Mouse (Mus musculus) neural tube, embryonic 14.5 days (tissue): Measurements from ENCODE around the gene Tmem72. TPM values are rescaled to one million over a fixed set of nuclear protein-coding genes. Genes with fewer than 3 reads are reported as not detected.

Experiments used
- ATAC-seq: fragments of 200-750 bp; cut with Nextera tagmentation; 2 replicates; pipeline ENCODE4 v1.8.0; 2017; ENCODE audit warnings: low read depth, mild to moderate bottlenecking, moderate TSS enrichment, moderate library complexity
- H3K27ac ChIP-seq: fragments of 300-500 bp; sonication (generic); 2 replicates; pipeline ENCODE4 v1.5.1; 2014; ENCODE audit warnings: low read depth, mild to moderate bottlenecking, control low read depth, low read length, moderate library complexity, mixed read lengths
- H3K27me3 ChIP-seq: fragments of 300-500 bp; sonication (generic); 2 replicates; pipeline ENCODE4 v1.6.1; 2014; ENCODE audit warnings: low read length; ENCODE audit not compliant: control insufficient read depth, insufficient read depth
- H3K36me3 ChIP-seq: fragments of 300-500 bp; sonication (generic); 2 replicates; pipeline ENCODE4 v1.6.1; 2014; ENCODE audit warnings: low read length, mixed read lengths; ENCODE audit not compliant: control insufficient read depth, insufficient read depth
- H3K4me1 ChIP-seq: fragments of 300-500 bp; sonication (generic); 2 replicates; pipeline ENCODE4 v1.6.1; 2014; ENCODE audit warnings: low read length; ENCODE audit not compliant: control insufficient read depth, insufficient read depth
- H3K4me2 ChIP-seq: fragments of 300-500 bp; sonication (generic); 2 replicates; pipeline ENCODE4 v1.6.1; 2014; ENCODE audit warnings: mild to moderate bottlenecking, low read depth, low read length, control low read depth
- H3K4me3 ChIP-seq: fragments of 300-500 bp; sonication (generic); 2 replicates; pipeline ENCODE4 v1.5.1; 2014; ENCODE audit warnings: low read depth, low read length, control low read depth, mixed read lengths
- H3K9ac ChIP-seq: fragments of 300-500 bp; sonication (generic); replicated peaks from 2 replicates; pipeline ENCODE4 v1.6.1; 2014; ENCODE audit warnings: low read depth, mild to moderate bottlenecking, control low read depth, low read length, mixed read lengths
- H3K9me3 ChIP-seq: fragments of 300-500 bp; sonication (generic); 2 replicates; pipeline ENCODE4 v1.6.1; 2016; ENCODE audit warnings: low read length; ENCODE audit not compliant: control insufficient read depth
- WGBS: fragments of 180-500 bp; shearing (Covaris S2); extraction: QIAGEN DNeasy Blood & Tissue Kit; methylation state at CpG from one replicate; pipeline ENCODE4 v1.1.7; 2014; 5-methylcytosine and 5-hydroxymethylcytosine counted together
- polyA plus RNA-seq: library from polyadenylated mRNA; unstranded; fragments of >200 nt; fragmentation: Nextera tagmentation; extraction: Ambion mirVana; gene quantifications from 2 replicates; pipeline ENCODE4 v1.2.1, GENCODE M21; 2014

Gene Tmem72
- polyA plus RNA-seq, 1 experiment from 2014 or later = 0.09 TPM

DNA sequence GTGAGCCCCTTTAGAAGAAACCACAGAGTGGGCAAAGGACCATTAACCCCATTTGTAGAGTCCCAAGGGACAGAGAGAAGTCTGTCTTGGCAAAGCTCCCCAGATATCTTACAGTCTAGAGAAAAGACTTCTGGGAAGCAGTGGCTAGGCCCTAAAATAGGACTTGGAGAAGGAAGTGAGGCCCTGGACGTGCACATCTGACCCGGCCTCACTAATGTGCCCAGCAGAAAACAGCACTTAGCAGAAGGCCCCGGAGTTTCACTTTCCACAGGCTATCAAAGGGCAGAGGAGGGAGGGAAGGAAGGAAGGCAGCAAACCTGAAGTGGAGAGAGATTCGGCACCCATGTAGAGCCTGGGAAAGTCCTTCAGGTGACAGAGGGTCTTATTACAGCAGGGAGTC, 2.2 kb upstream of the Tmem72 start:
- ATAC-seq = no peak
- Histone ChIP-seq H3K4me3 (no peak overlapping the region), H3K4me2 (no peak overlapping the region), H3K27ac (no peak overlapping the region), H3K36me3 (no peaks in the 10 kb centered on the region), H3K4me1 (no peaks in the 10 kb centered on the region), H3K9me3 (no peaks in the 10 kb centered on the region), H3K9ac (no peak overlapping the region), H3K27me3 (no peaks in the 10 kb centered on the region)
- 93% methylated on average over 4 of the region's 4 CpGs for WGBS

DNA sequence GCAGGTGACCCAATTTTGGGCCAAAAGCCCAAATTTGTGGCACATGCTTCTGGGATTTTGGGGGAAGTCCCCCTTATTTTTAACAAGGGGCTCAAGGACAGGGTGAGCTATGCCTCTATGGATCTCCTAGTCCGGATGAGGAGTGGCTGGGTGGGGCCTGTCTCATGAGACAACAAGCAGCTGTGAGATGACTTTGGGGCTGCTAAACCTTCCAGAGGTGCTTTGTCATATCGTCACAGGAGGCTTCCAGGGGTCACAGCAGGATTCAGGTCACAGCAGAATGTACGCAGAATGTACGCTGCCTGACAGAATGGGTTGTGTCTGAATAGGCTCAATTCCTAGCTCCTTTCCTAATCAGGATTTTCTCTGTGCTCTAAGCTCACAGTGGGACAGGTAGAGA, 1.6 kb upstream of the Tmem72 start:
- H3K36me3 ChIP-seq = no peaks in the 10 kb centered on the region
- no peak overlapping the region for H3K4me2 ChIP-seq
- WGBS = 84% methylated on average over 4 of the region's 4 CpGs
- H3K9ac ChIP-seq = no peak overlapping the region
- H3K4me1 ChIP-seq = no peaks in the 10 kb centered on the region
- H3K4me3 ChIP-seq = no peak overlapping the region
- H3K9me3 ChIP-seq = no peaks in the 10 kb centered on the region
- no peaks in the 10 kb centered on the region for H3K27me3 ChIP-seq
- H3K27ac ChIP-seq = no peak overlapping the region
- no peak for ATAC-seq

DNA sequence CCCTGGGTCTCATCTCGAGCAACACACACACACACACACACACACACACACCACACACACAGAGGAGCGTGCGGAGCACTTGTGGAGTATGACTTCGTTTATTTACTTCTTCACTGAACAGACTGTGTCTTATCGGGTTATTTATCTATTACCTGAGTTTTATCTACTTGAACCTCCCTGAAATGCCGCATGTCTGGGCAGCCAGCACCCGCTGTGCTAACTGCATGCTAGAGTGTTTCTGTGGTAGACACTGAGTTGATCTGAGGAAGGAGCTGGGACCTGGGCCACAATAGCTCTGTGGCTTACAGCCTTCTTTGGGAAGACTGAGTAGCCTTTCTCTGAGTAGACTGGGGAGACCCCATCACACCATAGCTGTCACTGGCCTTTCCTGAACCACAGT, 1.1 kb upstream of the Tmem72 start:
- Histone ChIP-seq H3K9ac (no peak overlapping the region), H3K4me1 (no peaks in the 10 kb centered on the region), H3K4me3 (no peak overlapping the region), H3K9me3 (no peaks in the 10 kb centered on the region), H3K27me3 (no peaks in the 10 kb centered on the region), H3K27ac (no peak overlapping the region), H3K36me3 (no peaks in the 10 kb centered on the region), H3K4me2 (no peak overlapping the region)
- 93% methylated on average over 7 of the region's 7 CpGs for WGBS
- no peak for ATAC-seq

DNA sequence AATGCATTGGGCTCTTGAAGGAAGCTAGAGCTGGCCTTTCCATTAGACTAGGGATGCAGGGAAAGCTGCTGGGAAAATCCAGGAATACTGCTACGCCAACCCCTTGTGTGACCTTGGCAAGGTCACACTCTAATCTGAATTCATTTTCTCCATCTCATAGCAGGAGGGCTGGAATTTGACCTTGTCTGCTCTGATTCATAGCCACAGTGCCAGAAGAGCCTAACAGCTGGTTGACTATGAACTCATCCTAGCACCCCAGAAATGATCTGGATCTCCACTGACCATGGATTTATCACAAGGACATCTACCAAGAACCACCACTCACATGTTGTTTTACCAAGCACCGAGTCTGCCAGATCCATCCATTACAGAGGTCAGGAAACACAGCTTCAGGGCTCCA, 1.5 kb downstream of the Tmem72 start:
- no peak for ATAC-seq

DNA sequence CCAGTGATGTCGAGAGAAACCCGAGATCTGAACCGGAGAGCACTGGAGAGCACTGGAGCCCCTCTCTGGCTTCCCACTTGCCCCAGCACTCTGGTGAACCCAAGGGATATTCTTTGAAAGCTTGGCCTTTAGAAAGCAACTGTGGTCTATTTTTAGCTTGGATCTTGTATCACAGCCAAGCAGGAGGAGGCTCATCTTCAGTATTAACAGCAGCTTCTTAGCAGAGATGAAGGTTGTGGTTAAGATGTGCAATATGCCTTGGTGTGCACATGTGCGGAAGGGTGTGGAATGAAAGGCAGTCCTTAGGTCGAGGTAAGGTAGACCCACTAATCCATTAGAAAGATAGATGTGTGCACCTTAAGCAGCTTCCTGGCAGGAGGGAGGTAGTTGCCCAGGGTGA, 2.1 kb downstream of the Tmem72 start:
- H3K4me3 ChIP-seq = no peak overlapping the region
- H3K36me3 ChIP-seq = no peaks in the 10 kb centered on the region
- H3K4me2 ChIP-seq = no peak overlapping the region
- no peaks in the 10 kb centered on the region for H3K27me3 ChIP-seq
- no peaks in the 10 kb centered on the region for H3K9me3 ChIP-seq
- no peak overlapping the region for H3K9ac ChIP-seq
- H3K27ac ChIP-seq = no peak overlapping the region
- WGBS = 79% methylated on average over 5 of the region's 5 CpGs
- ATAC-seq = no peak
- no peaks in the 10 kb centered on the region for H3K4me1 ChIP-seq

More for the DNA sequence above, 1.5 kb downstream of the Tmem72 start:
- Histone ChIP-seq H3K27me3 (no peaks in the 10 kb centered on the region), H3K27ac (no peak overlapping the region), H3K4me1 (no peaks in the 10 kb centered on the region), H3K36me3 (no peaks in the 10 kb centered on the region), H3K9me3 (no peaks in the 10 kb centered on the region), H3K4me3 (no peak overlapping the region), H3K9ac (no peak overlapping the region), H3K4me2 (no peak overlapping the region)
- WGBS = 79% methylated on average over 2 of the region's 2 CpGs

DNA sequence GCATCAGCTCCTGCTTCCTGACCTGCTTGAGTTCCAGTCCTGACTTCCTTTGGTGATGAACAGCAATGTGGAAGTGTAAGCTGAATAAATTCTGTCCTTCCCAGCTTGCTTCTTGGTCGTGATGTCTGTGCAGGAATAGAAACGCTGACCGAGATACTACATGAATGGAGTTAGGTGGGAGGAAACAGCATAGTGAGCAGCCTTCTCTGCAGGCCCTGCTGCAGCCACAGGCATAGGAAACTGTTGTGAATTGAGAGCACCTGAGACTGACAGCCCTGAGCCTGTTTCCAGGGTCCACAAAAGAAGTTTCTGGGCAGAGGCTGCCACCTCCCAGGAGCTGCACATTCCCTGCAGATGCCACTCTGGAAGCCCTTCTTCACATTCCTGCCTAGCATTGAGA, 2.7 kb downstream of the Tmem72 start:
- Histone ChIP-seq H3K4me2 (no peak overlapping the region), H3K27ac (no peak overlapping the region), H3K36me3 (no peaks in the 10 kb centered on the region), H3K4me1 (no peaks in the 10 kb centered on the region), H3K9me3 (no peaks in the 10 kb centered on the region), H3K9ac (no peak overlapping the region), H3K4me3 (no peak overlapping the region), H3K27me3 (no peaks in the 10 kb centered on the region)
- 88% methylated on average over 3 of the region's 3 CpGs for WGBS
- ATAC-seq = no peak

DNA sequence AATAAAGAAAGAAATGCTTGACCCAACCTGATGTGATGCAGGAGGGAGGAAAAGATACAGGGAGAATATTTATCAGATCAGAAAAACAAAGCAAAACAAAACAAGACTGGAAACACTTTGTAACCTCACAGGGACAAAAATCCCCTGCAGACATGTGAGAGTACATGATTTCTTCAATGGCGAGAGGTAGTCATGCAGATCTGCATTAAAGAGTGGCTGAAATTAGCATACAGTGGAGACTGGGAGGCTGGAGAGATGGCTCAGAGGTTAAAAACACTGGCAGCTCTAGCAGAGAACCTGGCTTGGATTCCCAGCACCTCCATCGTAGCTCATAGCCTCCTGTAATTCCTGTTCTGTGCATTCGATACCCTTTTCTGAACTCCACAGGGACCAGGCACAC, 4.2 kb downstream of the Tmem72 start:
- Histone ChIP-seq H3K4me2 (no peak overlapping the region), H3K4me3 (no peak overlapping the region), H3K36me3 (no peaks in the 10 kb centered on the region), H3K27me3 (no peaks in the 10 kb centered on the region), H3K9ac (no peak overlapping the region), H3K27ac (no peak overlapping the region), H3K4me1 (no peaks in the 10 kb centered on the region), H3K9me3 (no peaks in the 10 kb centered on the region)
- no peak for ATAC-seq
- WGBS = 85% methylated on average over 3 of the region's 3 CpGs

DNA sequence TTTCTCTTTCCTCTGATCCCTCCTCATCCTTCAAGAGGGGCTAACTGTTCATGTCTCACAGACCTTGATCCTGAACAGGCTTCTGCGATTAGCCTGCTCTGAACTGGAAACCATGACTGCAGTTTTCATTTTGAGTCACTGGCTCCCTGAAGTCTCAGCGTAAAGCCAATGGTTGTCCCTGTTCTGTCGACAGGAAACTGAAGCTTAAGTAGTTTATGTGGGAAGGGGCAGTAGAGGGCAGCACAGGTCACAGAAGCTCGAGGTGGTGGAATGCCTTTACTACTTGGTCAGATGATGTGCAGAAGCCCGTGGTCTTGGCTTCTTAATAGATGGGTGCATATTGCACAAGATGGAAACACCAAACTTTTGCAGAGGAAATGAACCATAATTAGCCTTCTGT, 4.7 kb downstream of the Tmem72 start:
- H3K27ac ChIP-seq = no peak overlapping the region
- no peaks in the 10 kb centered on the region for H3K9me3 ChIP-seq
- no peaks in the 10 kb centered on the region for H3K36me3 ChIP-seq
- no peaks in the 10 kb centered on the region for H3K4me1 ChIP-seq
- no peak overlapping the region for H3K4me3 ChIP-seq
- H3K9ac ChIP-seq = no peak overlapping the region
- H3K27me3 ChIP-seq = no peaks in the 10 kb centered on the region
- 33% methylated on average over 5 of the region's 5 CpGs for WGBS
- no peak overlapping the region for H3K4me2 ChIP-seq
- no peak for ATAC-seq

DNA sequence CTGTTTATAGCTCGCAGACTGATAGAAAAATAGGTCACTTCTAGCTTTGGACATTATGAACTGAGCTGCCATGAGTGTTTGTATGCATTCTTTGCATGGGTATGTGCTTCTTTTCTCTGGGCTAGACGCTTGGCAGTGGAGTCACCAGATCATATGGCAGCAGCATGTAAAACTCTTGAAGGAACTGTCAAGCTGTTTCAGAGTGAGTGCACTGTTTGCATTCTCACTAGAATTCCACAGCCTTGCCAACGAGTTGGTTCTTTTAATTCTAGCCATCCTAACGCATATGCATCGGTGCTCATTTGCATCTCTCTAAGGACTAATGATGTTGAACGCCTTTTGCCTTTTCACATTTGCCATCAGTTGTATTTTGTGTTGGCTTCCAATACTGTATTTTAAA, 12.4 kb downstream of the Tmem72 start:
- no peaks in the 10 kb centered on the region for H3K36me3 ChIP-seq
- ATAC-seq = no peak
- H3K27ac ChIP-seq = no peak overlapping the region
- H3K4me1 ChIP-seq = no peaks in the 10 kb centered on the region
- no peak overlapping the region for H3K4me2 ChIP-seq
- H3K9me3 ChIP-seq = no peaks in the 10 kb centered on the region
- no peak overlapping the region for H3K9ac ChIP-seq
- no peak overlapping the region for H3K4me3 ChIP-seq
- H3K27me3 ChIP-seq = no peaks in the 10 kb centered on the region
- WGBS = 46% methylated on average over 6 of the region's 6 CpGs

DNA sequence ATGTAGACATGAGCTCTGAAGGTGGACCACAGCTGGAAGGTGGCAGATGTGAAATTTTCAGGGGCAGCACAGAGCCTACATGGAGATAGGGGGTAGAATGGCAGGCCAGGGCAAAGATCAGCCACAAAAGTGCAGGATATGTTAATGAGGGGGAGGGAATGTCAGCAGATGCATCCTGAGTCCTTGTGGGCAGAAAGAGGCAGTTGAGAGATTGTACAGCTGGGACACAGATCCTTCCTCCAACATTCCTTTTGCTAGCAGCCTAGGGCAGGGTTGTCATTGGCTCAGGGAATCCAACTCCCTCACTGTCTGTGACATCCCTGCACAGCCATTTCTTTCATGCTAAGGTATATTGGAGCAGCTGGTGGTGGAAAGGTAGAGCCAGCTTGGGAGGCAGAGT, 15.9 kb downstream of the Tmem72 start:
- Histone ChIP-seq H3K4me1 (no peaks in the 10 kb centered on the region), H3K9me3 (no peaks in the 10 kb centered on the region), H3K4me3 (no peak overlapping the region), H3K4me2 (no peak overlapping the region), H3K27me3 (no peaks in the 10 kb centered on the region), H3K27ac (no peak overlapping the region), H3K36me3 (no peaks in the 10 kb centered on the region), H3K9ac (no peak overlapping the region)
- ATAC-seq = no peak
